In the genomic region with DNA sequence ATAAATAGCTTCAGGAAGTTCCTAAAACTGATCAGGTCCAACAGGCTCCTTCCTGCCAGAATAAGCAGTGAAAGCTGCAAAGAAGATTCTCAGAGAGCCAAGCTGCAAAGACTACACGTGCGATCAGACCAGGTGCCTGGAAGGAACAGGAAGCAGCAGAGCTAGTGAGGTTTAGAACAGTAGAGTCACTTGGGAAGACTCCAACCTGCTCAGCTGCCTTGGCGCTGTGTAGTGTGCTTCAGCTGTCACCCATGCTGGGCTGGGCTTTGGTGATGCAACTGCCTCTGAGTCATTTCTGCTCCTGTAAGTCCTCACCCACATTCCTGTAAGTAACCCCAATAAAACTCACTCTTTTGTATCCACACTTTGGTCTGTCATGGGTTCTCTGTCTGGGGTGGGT, we compare ENCODE assay signal across 11 mouse cellular contexts.
A peak's percentile ranks its signal among the peaks of the same experiment; 100 is the strongest.
DNase-seq lines count a peak whose midpoint lies in the region; ATAC-seq lines count a peak whose summit lies in the region.
"Had no signal": no experiment of that assay in that cellular context is flagged by ENCODE, and none has a peak within 500 bp of the region (broad histone marks: within the 10 kb centered on the region; RNA-seq: fewer than 3 reads in every experiment).

No protein-coding gene starts in this region.

- no peak overlapping the region for H3K27ac ChIP-seq in intestine, embryonic 15.5 days
- H3K27ac ChIP-seq: hindbrain, postnatal 0 days; midbrain, embryonic 10.5 days had no signal

- no peaks in the 10 kb centered on the region for H3K36me3 ChIP-seq in intestine, embryonic 15.5 days
- H3K36me3 ChIP-seq: midbrain, embryonic 10.5 days had no signal

- no peaks in the 10 kb centered on the region for H3K4me1 ChIP-seq in intestine, embryonic 15.5 days (replicated peaks)

- no peak overlapping the region for H3K4me3 ChIP-seq in intestine, embryonic 15.5 days (replicated peaks)
- H3K4me3 ChIP-seq: midbrain, embryonic 10.5 days had no signal

- peak; percentile 75 for ATAC-seq in intestine, embryonic 15.5 days
- ATAC-seq: hindbrain, postnatal 0 days had no signal

- 83% methylated on average over 3 of the region's 3 CpGs for WGBS in intestine, embryonic 15.5 days

- H3K9ac ChIP-seq in intestine, embryonic 15.5 days: no peak overlapping the region

- no peak overlapping the region for H3K4me2 ChIP-seq in intestine, embryonic 15.5 days (replicated peaks)

- DNase-seq in layer of hippocampus, adult 11-12 months (ENCODE audit: low spot score): peak; percentile 33
- no peak for DNase-seq in layer of hippocampus, postnatal 25 days (ENCODE audit: extremely low spot score in 1 of 2, low spot score in 1 of 2)
- DNase-seq in urinary bladder, postnatal 25 days (ENCODE audit: low spot score): peak; percentile 8
- no peak for DNase-seq in urinary bladder, postnatal 14 days (ENCODE audit: low spot score)
- DNase-seq in heart, adult 11 months: no peak
- DNase-seq in spleen, postnatal 14 days (ENCODE audit: low spot score in 2 of 2): no peak
- DNase-seq: gastrocnemius, postnatal 25 days; kidney, postnatal 36 days had no signal

- H3K27me3 ChIP-seq in intestine, embryonic 15.5 days (replicated peaks): no peaks in the 10 kb centered on the region

- H3K9me3 ChIP-seq in intestine, embryonic 15.5 days: no peaks in the 10 kb centered on the region
- H3K9me3 ChIP-seq: midbrain, embryonic 10.5 days had no signal

Comparison
In these comparisons a context has a peak if more than half of its experiments do, and no peak if none do; other contexts are left out.
1. DNase-seq: peak in layer of hippocampus, adult 11-12 months (single experiment) and urinary bladder, postnatal 25 days (single experiment); none in layer of hippocampus, postnatal 25 days (0 of 2), urinary bladder, postnatal 14 days (single experiment), heart, adult 11 months (single experiment) and spleen, postnatal 14 days (0 of 2).